Mouse (Mus musculus) adipocyte (in vitro differentiated cells): ENCODE results near the gene Gm4779.
"Not testable (repeated sequence)": the region's sequence is repeated elsewhere in the genome, so short reads cannot be mapped to it uniquely, and the experiment has no call there.

Experiments used
- DNase-seq: peaks from one replicate; pipeline ENCODE4 v3.0.0-alpha.2; 2016; ENCODE audit warnings: low spot score

Gm4779 gene

DNA sequence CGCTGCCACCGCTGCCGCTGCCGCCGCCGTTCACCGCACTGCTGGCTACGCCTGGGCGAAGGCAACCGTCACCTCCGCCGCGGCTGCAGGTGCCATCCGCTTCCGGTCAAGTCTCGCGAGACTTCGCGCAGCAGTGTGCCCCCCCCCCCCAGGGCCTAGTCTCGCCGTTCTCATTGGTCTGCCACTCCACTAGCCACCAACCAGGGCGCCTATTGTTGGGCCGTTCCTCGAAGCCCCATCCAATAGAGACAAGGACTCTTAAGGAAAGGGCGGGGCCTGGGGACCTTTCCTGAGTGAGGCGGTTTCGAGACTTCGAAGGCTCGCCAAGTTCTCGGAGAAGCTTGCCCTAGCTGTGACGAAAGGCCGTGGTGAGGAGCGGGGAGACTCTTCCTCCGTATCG, at the start of gene Gm4779, which contains the start of gene 8030474K03Rik:
Gene Gm4779, minus strand, starts transcription at position 82 of the 400 bp plus-strand sequence.
Gene 8030474K03Rik, plus strand, starts transcription at position 315 of the 400 bp plus-strand sequence.
- DNase-seq = no peak

DNA sequence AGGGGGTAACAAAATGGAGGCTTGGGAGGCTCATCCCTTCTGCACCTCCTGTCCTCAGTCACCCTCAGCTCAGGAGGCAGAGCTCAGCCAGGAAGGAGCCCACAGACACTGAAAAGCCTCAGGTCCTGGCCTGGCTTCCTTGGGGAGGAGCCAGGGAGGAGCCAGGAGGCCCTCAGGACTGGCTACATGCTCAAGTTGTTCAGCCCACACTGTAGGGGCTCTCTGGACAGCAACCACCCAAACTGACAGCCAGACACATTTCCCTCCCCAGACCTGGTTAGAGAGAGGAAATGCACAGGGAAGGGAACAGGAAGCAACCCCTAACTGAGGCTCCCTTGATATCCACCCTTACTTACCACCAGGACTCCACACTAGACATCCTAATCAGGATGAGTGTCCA, 25.8 kb upstream of the Gm4779 start:
- not testable (repeated sequence) for DNase-seq

DNA sequence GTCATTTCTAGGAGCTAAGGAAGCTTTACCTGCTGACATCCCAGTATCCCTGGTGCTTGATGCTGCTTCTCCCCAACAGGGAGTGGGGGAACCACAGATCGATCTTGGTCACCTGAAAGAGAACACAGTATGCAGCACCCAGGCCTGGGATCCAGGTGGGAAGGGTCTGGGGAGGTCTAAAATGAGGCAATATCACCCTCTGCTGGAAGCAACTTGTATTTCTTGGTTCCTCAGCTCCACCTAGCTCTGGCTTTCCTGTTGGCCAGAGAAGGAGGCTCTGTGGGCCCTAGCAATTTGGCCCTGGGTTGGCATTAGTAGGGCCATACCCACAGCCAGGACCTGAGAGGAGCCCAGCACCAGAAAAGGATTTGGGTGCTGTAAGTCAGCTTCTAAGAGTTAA, 24.9 kb upstream of the Gm4779 start:
- peak; percentile 16 for DNase-seq

DNA sequence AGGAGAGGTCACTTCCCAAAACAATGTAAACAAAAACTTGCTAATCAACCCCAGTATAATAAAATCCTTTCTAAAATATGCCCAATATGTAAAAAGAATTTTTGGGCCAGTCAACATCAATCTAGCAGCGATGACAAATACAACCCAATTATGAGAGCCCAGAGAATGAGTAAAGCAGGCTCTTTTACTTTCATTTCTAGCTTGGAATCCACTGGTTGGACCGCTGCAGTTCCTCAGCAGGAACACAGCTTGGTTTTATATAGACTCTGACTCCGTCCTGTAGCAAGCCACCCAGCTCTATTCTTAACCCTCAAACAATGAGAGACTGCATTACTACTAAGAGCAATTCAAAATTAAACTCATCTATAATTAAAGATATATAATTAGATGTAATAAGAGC, 17.5 kb upstream of the Gm4779 start:
- DNase-seq = no peak

DNA sequence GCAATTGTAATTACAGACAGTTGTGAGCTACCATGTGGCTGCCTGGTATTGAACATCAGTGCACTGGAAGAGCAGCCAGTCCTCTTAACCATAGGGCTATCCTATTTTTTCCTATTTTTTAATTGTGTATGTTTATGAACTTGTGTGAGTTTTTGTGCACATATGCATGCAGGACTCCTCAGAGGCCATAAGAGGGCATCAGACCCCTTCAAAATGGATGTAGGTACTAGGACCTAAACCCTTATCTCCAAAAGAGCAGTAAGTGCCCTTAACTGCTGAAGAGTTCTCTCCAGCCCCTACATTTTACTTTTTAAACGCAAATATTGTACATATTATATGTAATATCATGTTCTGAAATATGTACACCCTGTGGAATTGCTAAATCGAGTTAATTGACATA, 11.3 kb upstream of the Gm4779 start:
- peak; percentile 60 for DNase-seq

DNA sequence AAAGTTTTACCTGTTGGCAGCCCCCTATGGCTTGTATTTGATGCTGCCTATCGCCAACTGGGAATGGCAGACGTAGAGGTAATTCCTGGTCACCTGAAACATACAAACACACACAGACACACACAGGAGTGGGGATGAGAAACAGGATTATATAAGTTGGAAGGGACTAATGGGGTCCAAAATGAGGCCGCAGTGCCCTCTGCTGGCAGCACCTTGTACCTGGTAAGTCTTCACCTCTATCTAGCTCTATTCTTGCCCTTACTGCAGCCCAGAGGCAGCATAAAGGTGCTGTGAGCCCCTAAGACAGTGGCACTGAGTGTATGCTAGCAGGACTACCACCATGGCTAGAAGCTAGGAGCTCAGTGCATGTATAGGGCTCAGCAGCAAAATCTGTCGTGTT, 2.7 kb downstream of the Gm4779 start:
- DNase-seq = peak; percentile 42

DNA sequence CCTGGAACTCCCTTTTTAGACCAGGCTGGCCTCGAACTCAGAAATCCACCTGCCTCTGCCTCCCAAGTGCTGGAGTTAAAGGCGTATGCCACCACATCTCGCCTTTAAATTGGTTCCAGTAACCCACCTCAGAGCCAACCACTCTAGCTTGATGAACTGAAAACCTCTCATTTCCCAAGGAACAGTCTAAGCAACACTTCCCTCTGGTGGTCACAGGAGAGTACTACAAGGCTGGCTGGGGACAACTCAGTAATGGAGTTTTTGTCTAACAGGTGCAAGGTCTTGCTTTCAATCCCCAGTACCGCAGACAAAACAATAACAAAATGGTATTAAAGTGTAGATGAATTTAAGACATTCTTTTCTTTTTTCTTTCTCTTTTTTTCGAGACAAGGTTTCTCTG, 22.2 kb downstream of the Gm4779 start:
- DNase-seq = peak; percentile 63

DNA sequence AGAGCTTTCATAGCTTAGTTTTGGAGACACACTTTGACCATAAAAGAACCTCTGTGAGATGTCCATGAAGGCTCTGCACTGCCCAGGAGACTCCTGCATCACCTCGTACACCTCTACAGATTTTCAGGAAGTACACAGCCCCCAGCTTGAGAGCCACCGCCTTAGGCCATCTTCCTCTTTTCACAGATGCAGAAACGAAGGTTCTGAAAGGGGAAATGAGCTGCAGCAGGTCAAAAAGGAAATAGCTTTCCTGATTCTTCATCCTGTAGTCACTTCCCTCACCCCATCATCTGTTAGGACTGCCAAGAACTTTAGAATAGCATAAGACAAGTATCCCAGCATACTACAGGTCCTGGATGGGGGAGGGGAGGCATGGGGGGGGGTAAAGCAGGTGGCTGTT, 23.9 kb downstream of the Gm4779 start:
- DNase-seq = no peak

DNA sequence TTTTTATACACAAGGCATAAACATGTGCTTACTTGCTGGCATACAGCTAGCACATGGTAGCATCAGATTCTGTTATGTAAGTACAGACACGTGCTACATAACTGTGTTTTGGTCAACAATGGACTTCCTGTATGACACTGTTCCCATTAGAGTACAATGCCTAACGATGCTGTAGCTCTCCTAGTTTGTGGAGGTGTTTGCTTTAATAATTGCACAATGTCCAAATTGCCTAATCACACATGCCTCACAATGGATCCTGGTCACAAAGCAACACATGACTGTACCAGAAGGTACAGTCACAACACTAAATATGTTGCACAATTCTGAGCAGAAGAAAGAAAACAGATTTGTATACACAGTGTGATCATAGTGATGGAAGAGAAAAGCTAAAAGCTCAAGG, 24.7 kb downstream of the Gm4779 start:
- DNase-seq = no peak

DNA sequence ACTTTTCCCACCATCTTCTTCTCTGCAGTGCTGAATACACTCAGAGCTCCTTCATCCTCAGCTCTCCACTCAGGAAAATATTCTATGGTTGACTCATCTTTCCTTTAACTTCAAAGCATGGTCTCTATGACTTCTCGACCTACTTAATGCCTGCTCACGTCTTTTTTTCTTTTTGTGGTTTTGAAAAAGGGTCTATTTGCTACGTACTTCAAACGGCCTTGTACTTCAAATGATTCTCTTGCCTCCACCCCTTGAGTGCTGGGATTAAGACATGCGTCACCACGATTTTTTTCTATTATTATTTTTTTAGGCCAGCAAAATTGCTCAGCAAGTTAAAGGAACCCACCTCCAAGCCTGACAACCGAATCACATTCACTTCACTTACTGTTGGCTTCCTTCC, 26.9 kb downstream of the Gm4779 start:
- DNase-seq = no peak

DNA sequence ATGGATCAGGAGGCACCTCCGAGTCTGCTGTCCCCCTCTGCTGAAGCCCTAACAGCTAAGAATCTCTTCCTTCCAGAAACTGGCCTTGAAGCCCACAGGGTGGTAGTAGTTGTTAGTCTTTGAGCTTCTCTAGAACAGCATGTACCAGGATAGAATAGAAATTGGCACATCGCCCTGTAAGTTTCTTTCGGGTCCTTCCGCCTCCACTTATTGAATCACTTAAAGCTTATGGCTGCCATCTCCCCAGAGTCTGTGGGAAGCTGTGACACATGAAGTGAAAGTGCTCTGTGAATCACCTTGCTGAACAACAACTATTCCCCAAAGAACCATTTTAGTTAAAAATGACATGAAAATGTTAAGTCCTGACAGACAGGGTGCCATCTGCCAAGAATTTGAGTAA, 29.1 kb downstream of the Gm4779 start:
- DNase-seq = no peak

DNA sequence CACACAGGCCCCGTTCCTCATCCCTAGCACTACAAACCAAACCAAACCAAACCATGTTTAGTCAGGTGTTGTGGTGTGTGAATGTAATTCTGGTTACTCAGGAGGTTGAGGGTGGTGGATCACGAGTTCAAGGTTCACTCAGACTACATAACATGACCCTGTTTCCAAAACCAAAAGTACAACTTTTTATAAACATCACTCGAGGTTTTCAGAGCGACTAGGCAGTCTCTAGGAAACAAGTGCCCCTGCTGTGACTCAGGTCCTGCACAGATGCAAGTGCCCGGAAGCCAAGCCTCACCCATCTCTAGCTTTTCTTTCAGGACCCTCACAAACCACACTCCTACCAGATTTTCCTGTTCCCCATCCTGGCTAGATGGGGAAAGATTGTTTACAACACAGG, 29.6 kb downstream of the Gm4779 start:
- DNase-seq = no peak

DNA sequence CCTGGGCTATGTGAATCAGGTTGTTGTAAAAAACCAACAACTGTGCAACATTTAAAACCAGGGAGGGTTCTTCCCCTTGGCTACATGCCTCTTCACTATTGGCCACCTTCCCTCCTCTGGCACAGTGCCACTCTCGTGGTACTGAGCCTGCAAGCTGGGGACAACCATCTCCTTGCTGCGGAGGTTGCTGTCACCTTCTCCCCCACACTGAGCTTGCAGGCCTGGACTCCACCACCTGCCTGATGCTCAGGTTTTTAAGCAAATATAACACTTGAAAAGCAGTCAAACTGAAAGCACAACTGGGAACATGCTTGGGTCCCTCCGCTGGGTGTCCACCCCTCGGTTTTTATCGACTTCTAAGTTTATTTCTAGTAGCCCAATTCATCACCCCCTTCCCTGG, 39.7 kb downstream of the Gm4779 start:
- no peak for DNase-seq

DNA sequence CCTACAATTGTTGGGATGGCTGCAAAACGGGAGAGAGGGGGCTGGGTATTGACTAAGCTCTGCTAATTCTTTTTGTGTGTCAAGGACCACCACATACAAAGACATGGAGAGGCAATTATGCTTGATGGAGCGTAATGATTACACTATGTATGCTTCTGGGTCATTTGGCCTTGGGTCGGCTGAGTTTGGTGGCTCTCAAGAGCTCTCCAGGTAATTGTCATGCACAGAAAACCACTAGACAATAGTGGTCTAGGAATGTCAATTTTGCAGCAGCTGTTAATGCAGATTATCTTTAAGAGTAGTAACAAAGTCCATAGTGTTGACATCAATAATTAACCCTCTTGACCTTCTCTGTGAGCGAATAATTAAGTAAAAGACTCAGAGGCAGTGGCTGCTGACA, 44.1 kb downstream of the Gm4779 start:
- no peak for DNase-seq

DNA sequence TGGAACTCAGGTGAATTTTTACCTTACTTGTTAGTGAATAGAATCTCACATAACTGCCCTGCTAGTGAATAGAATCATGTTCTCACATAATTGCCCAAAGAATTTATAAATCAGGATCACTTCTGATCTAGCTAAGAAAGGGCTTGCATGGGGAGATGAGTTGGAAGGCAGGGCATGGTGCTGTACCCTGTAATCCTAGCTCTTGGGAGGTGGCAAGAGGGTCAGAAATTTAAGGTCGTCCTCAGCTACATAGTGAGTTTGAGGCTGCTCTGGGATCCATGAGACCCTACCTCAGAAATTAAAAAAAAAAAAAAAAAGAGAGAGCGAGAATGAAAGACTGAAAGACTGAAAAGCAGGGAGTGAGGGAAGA, 53.2 kb downstream of the Gm4779 start:
- DNase-seq = no peak

DNA sequence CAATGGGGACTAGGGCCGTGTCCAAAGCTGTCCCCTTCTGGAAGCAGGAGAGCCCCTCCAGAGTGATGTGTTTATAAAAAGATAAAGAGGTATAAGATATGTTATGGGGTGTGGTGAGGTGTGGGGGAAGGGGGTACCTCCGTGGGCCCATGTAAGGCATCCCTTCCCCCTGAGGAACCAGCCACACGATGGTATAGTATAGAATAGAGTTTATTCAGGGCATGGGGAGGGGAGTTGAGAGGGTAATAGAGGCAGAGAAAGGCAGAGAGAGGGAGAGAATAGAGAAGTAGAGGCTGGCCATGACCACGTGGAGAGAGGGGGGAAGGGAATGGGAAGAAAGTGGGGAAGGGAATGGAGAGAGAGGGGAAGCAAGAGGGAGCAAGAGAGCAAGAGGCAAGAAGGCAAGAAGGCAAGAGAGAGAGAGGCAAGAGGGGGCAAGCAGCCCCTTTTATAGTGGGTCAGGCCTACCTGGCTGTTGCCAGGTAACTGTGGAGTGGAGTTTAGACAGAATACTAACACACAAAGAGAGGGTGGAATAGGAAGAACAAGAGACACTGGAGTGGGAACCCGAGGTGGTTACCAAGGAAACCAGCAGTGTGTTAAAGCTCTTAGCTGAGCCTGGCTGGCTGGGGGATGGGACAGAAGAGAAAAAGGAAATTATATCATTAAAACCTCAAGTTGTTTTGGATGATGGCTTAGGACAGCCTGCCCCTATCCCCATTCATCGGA, 53.7 kb downstream of the Gm4779 start:
- no peak for DNase-seq
